Mouse (Mus musculus) right cerebral cortex, adult 2 months (tissue): ENCODE measurements around the gene Rasl11b.

ENCODE experiments used
- DNase-seq, 2 experiments: peaks; one replicate each; pipeline ENCODE4 v3.0.0; 2021 to 2022; ENCODE audit warnings: low spot score in 2 of 2

The Rasl11b gene

GRCm38 (mm10) chr5:74209640-74210039 is 14.6 kb downstream of the Rasl11b start:
- no peak for DNase-seq

- no peak for DNase-seq
These were observed 16.3 kb downstream of the Rasl11b start for GRCm38 (mm10) chr5:74211346-74211745.

- DNase-seq = no peak
These were observed 19.5 kb downstream of the Rasl11b start for GRCm38 (mm10) chr5:74214501-74215110.

- DNase-seq = no peak
These were observed 20.0 kb downstream of the Rasl11b start for GRCm38 (mm10) chr5:74215125-74215524.

GRCm38 (mm10) chr5:74218524-74218923 is 23.4 kb downstream of the Rasl11b start:
- DNase-seq = no peak

GRCm38 (mm10) chr5:74222626-74223025 is 27.5 kb downstream of the Rasl11b start:
- no peak for DNase-seq

- no peak for DNase-seq
These were observed 29.4 kb downstream of the Rasl11b start for GRCm38 (mm10) chr5:74224480-74224879.

- DNase-seq = no peak
These were observed 31.1 kb downstream of the Rasl11b start for GRCm38 (mm10) chr5:74226183-74226582.

GRCm38 (mm10) chr5:74227352-74227751 is 32.3 kb downstream of the Rasl11b start:
- no peak for DNase-seq

- DNase-seq = no peak
These were observed 33.9 kb downstream of the Rasl11b start for GRCm38 (mm10) chr5:74228938-74229337.

GRCm38 (mm10) chr5:74229775-74230413 is 34.8 kb downstream of the Rasl11b start:
- no peak for DNase-seq

GRCm38 (mm10) chr5:74230525-74230924 is 35.4 kb downstream of the Rasl11b start:
- no peak for DNase-seq

- no peak for DNase-seq
These were observed 38.7 kb downstream of the Rasl11b start for GRCm38 (mm10) chr5:74233808-74234207.

GRCm38 (mm10) chr5:74239369-74239768 is 44.3 kb downstream of the Rasl11b start:
- DNase-seq = no peak

GRCm38 (mm10) chr5:74240298-74240697 is 45.2 kb downstream of the Rasl11b start:
- DNase-seq = no peak

GRCm38 (mm10) chr5:74240926-74241680 is 46.0 kb downstream of the Rasl11b start:
- DNase-seq = no peak

GRCm38 (mm10) chr5:74242654-74243053 is 47.6 kb downstream of the Rasl11b start:
- DNase-seq = no peak

GRCm38 (mm10) chr5:74244406-74245019 is 49.4 kb downstream of the Rasl11b start:
- no peak for DNase-seq

GRCm38 (mm10) chr5:74245641-74246145 is 50.6 kb downstream of the Rasl11b start:
- DNase-seq = no peak

GRCm38 (mm10) chr5:74246453-74246852 is 51.4 kb downstream of the Rasl11b start:
- DNase-seq = no peak

GRCm38 (mm10) chr5:74246971-74247370 is 51.9 kb downstream of the Rasl11b start:
- DNase-seq = no peak
